ENCODE assay signal across 7 mouse cellular contexts in the genomic region with DNA sequence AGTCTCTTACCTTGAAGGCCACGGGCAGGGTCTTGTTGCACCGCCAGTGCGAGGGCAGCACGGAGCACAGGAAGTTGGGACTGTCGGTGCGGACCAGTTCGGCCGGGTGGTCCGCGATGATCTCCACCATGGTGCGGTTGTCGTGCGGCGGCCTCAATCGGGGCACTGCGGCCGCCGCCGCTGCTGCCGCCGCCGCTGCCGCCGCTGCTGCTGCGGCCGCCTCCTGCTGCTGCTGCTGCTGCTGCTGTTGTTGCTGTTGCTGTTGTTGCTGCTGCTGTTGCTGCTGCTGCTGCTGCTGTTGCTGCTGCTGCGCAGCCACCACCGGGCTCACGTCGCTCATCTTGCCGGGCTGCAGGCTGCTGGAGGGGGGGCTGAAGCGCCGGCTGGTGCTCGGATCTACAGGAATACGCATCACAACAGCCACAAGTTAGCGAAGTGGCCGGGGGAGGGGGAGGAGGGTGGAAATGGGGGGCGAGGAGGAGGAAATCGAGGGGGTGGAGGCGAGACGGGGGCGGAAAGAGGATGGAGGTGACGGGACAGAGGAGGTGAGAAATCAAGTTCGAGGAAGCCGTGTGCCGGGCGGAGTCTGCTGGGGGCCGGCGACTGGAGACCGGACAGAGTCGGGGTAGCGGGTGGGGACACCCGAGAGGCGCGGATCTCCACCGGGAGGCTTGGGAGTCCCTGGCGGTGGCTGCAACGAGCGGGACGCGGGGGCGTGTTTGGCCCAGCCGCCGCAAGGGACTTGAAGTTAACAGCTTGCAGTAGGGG. TPM values are rescaled to one million over a fixed set of nuclear protein-coding genes. Genes with fewer than 3 reads are reported as not detected.
A peak's percentile ranks its signal among the peaks of the same experiment; 100 is the strongest.
DNase-seq lines count a peak whose midpoint lies in the region; ATAC-seq and TF ChIP-seq lines count a peak whose summit lies in the region.

No protein-coding gene starts in this region.

- peak overlapping the region; percentile 88 for H3K4me2 ChIP-seq in embryonic facial prominence, embryonic 15.5 days (replicated peaks)

- peaks cover 7% of the 10 kb centered on the region for H3K36me3 ChIP-seq in C2C12 (ENCODE audit: control insufficient read depth, insufficient read depth)
- H3K36me3 ChIP-seq in ES-Bruce4 (ENCODE audit: control insufficient read depth, insufficient read depth, low read length, poor library complexity, severe bottlenecking) = no peaks in the 10 kb centered on the region
- no peaks in the 10 kb centered on the region for H3K36me3 ChIP-seq in embryonic facial prominence, embryonic 15.5 days
- no peaks in the 10 kb centered on the region for H3K36me3 ChIP-seq in macrophage (ENCODE audit: inconsistent target)

- H3K9me3 ChIP-seq in ES-Bruce4 (replicated peaks; ENCODE audit: control insufficient read depth, insufficient read depth, low read length, poor library complexity, severe bottlenecking) = no peaks in the 10 kb centered on the region
- H3K9me3 ChIP-seq in embryonic facial prominence, embryonic 15.5 days (replicated peaks) = no peaks in the 10 kb centered on the region

- H3K79me2 ChIP-seq in C2C12 (ENCODE audit: control insufficient read depth, insufficient read depth) (peaks cover 100% of the 10 kb centered on the region), macrophage (ENCODE audit: inconsistent target) (no peaks in the 10 kb centered on the region; the same call in 1 of the 2 replicates)

- DNase-seq in heart, postnatal 14 days = peak; percentile 23 to 53
- peak; percentile 7 to 19 for DNase-seq in layer of hippocampus, postnatal 14 days (ENCODE audit: low spot score in 2 of 2)
- DNase-seq in right cerebral cortex, postnatal 14 days = peak; percentile 53

- peak; percentile 43; the same call in 1 of the 2 replicates for ATAC-seq in embryonic facial prominence, embryonic 15.5 days (ENCODE audit: insufficient number of reproducible peaks, low FRiP score, low TSS enrichment, low read depth)

- peaks cover 82% of the 10 kb centered on the region for H3K79me3 ChIP-seq in C2C12 (ENCODE audit: low read depth)

- peak overlapping the region; percentile 42 for H3K9ac ChIP-seq in ES-Bruce4 (ENCODE audit: low read depth, poor library complexity, severe bottlenecking)
- peak overlapping the region; percentile 62 for H3K9ac ChIP-seq in embryonic facial prominence, embryonic 15.5 days

- TF ChIP-seq CTCF in C2C12 (IDR thresholded peaks at IDR 0.05; ENCODE audit: control insufficient read depth, insufficient read depth, insufficient read length) (no peak), ES-Bruce4 (IDR thresholded peaks at IDR 0.05; ENCODE audit: low read depth, low read length) (no peak)

- no peak for TF ChIP-seq EP300 in ES-Bruce4 (IDR thresholded peaks at IDR 0.05; ENCODE audit: insufficient read depth, low read depth, low read length)

- no peaks in the 10 kb centered on the region for H3K27me3 ChIP-seq in C2C12 (ENCODE audit: control insufficient read depth, insufficient read depth, insufficient read length)
- H3K27me3 ChIP-seq in ES-Bruce4 (ENCODE audit: control insufficient read depth, insufficient read depth, low read length, poor library complexity, severe bottlenecking) = peaks cover 16% of the 10 kb centered on the region
- peaks cover 17% of the 10 kb centered on the region for H3K27me3 ChIP-seq in embryonic facial prominence, embryonic 15.5 days

- H3K4me3 ChIP-seq in C2C12 (ENCODE audit: insufficient read depth, poor library complexity, severe bottlenecking) = peak overlapping the region; percentile 81
- H3K4me3 ChIP-seq in ES-Bruce4 (ENCODE audit: low read depth, low read length) = peak overlapping the region; percentile 62
- H3K4me3 ChIP-seq in embryonic facial prominence, embryonic 15.5 days (replicated peaks) = peak overlapping the region; percentile 72
- peak overlapping the region; percentile 52 for H3K4me3 ChIP-seq in macrophage (ENCODE audit: inconsistent target)

- H3ac ChIP-seq in C2C12 (ENCODE audit: control insufficient read depth, insufficient read length, low read depth) = peak overlapping the region; percentile 98

- no peaks in the 10 kb centered on the region for H3K4me1 ChIP-seq in ES-Bruce4 (ENCODE audit: control insufficient read depth, insufficient read depth, low read length)
- peaks cover 37% of the 10 kb centered on the region for H3K4me1 ChIP-seq in embryonic facial prominence, embryonic 15.5 days

- H3K27ac ChIP-seq in ES-Bruce4 (ENCODE audit: insufficient read depth, low read length) (no peak overlapping the region), macrophage (no peak overlapping the region)
- H3K27ac ChIP-seq in embryonic facial prominence, embryonic 15.5 days (replicated peaks) = peak overlapping the region; percentile 85

- TF ChIP-seq POLR2A in ES-Bruce4 (IDR thresholded peaks at IDR 0.05; ENCODE audit: insufficient read depth, low read length) = no peak

- WGBS in embryonic facial prominence, embryonic 15.5 days = under 1% methylated on average over 63 of the region's 64 CpGs
- WGBS in macrophage (ENCODE audit: missing documents) = 3% methylated on average over 64 of the region's 64 CpGs

- intact Hi-C loops in heart, postnatal 14 days (cut with DNase I) = loop anchor here (5.0 to 10.0 kb wide), 4 partner anchors 42 to 639 kb away; a partner anchor contains a TSS

TF ChIP-seq in C2C12, 6 proteins besides CTCF, POLR2A, EP300 and RAD21:
- TF ChIP-seq USF1 (IDR thresholded peaks at IDR 0.05; ENCODE audit: low read depth) = no peak
- TF ChIP-seq MYOD1 (IDR thresholded peaks at IDR 0.05; ENCODE audit: control insufficient read depth, insufficient read length, low read depth) = no peak
- TF ChIP-seq MYOG (IDR thresholded peaks at IDR 0.05; ENCODE audit: control insufficient read depth, extremely low read depth, insufficient read length) = no peak
- TF ChIP-seq MAX (IDR thresholded peaks at IDR 0.05) = no peak
- TF ChIP-seq FOSL1 (IDR thresholded peaks at IDR 0.05; ENCODE audit: insufficient read depth, low read length, poor library complexity, severe bottlenecking) = no peak
- no peak for TF ChIP-seq CEBPB (IDR thresholded peaks at IDR 0.05; ENCODE audit: low read depth)

RNA-seq across cellular contexts. Expression of a gene that starts 41.5 kb away (rescaled TPM):
- polyA plus RNA-seq in C2C12 (2012; fragmentation: generic; extraction: Trizol) (18.1 TPM), ES-Bruce4 (2011; ENCODE audit: insufficient read depth, insufficient read length, low read depth, missing spikeins) (15.9 and 17.7 TPM in 2 replicates), macrophage (2018) (11.0 to 23.1 TPM (median 15.5 TPM) in 3 replicates)
- 16.7 and 18.1 TPM in 2 replicates for polyA plus RNA-seq in embryonic facial prominence, embryonic 15.5 days (2015; fragmentation: Nextera tagmentation; extraction: Ambion mirVana)
- 10 to 100 TPM; 10.7 to 11.1 TPM for total RNA-seq in heart, postnatal 14 days (2021)
- total RNA-seq in layer of hippocampus, postnatal 14 days (2021) = 10 to 100 TPM; 13.1 to 13.7 TPM
- 10 to 100 TPM in 25 of 26 experiments, 1 to 10 TPM in 1; 7.3 to 59.2 (median 31.9) TPM for total RNA-seq in macrophage (2018; cell fraction: chromatin; rRNA removed)
- 10 to 100 TPM in 22 of 26 experiments, 1 to 10 TPM in 4; 7.1 to 15.2 (median 12.1) TPM for total RNA-seq in macrophage (2018; cell fraction: cytosol; rRNA removed)
- 10 to 100 TPM in 23 of 26 experiments, 1 to 10 TPM in 3; 5.2 to 37.8 (median 14.4) TPM for total RNA-seq in macrophage (2018; cell fraction: nucleus; rRNA removed)
